7 mouse cellular contexts compared by ENCODE assay signal in the genomic region with DNA sequence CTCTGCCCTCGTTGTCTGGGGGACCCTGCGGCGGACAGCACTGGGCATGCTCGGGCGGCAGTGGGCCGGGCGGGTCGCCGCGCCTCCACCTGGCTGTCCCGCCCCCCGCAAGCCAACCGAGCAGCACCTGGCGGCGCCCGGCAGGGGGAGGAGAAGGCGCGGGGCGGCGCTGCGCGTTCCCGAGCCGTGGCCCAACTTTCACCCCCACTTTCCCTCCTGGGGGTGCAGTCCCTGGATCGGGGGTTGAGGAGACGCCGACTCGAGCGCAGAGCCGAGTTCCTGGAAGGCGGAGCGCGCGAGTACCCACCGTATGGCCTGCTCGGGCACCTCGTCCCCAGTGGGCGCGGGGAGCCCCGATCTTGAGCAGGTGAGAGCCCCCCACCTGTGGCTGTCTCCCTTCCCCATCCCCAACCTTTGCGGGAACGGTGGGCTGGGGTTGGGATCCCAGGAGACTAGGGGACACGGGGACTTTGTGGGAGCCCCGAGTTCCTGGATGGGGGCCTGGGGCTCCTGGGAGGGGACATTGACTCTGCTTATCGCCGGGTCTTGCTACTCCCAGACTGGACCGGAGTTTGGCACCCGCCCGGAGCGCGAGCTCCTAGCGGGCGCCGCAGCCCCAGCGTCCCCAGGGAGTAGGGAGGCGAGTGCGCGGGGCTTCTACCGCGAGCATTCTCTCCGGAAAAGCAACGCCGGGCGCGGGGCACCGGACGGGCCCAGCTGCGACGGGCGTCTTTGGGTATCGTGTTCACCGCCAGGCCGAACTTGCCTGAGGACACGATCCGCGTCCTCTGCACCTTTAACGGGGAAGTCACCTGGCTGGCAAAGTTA. TPM values are rescaled to one million over a fixed set of nuclear protein-coding genes. Genes with fewer than 3 reads are reported as not detected.
DNase-seq lines count a peak whose midpoint lies in the region; ATAC-seq and TF ChIP-seq lines count a peak whose summit lies in the region.

A gene (plus strand): TSS at position 11 of the 828 bp plus-strand sequence.

- TF ChIP-seq CTCF in forebrain, postnatal 0 days (IDR thresholded peaks at IDR 0.05; ENCODE audit: low read depth): no peak

- in situ Hi-C loops in ES-E14 (cut with MboI; ENCODE audit: low sequenced_read_pairs in 2 of 2, unreplicated experiment in 2 of 2): no loop called here

- no peaks in the 10 kb centered on the region for H3K9me3 ChIP-seq in ES-E14 (ENCODE audit: control insufficient read depth, insufficient read depth, low read depth, low read length)
- H3K9me3 ChIP-seq in forebrain, postnatal 0 days (ENCODE audit: low read length): no peaks in the 10 kb centered on the region
- H3K9me3 ChIP-seq in hindbrain, embryonic 14.5 days (ENCODE audit: control insufficient read depth, low read length): no peaks in the 10 kb centered on the region
- no peaks in the 10 kb centered on the region for H3K9me3 ChIP-seq in midbrain, embryonic 12.5 days

- peaks cover 25% of the 10 kb centered on the region for H3K27me3 ChIP-seq in forebrain, postnatal 0 days (ENCODE audit: insufficient read depth, low read length)
- peaks cover 49% of the 10 kb centered on the region for H3K27me3 ChIP-seq in hindbrain, embryonic 14.5 days (ENCODE audit: control insufficient read depth, insufficient read depth, low read length)
- peaks cover 68% of the 10 kb centered on the region for H3K27me3 ChIP-seq in midbrain, embryonic 12.5 days

- no peaks in the 10 kb centered on the region for H3K36me3 ChIP-seq in ES-E14 (ENCODE audit: control insufficient read depth, insufficient read depth, low read length, poor library complexity, severe bottlenecking)
- H3K36me3 ChIP-seq in forebrain, postnatal 0 days (ENCODE audit: insufficient read depth): no peaks in the 10 kb centered on the region
- H3K36me3 ChIP-seq in hindbrain, embryonic 14.5 days (replicated peaks; ENCODE audit: control insufficient read depth, insufficient read depth): no peaks in the 10 kb centered on the region
- no peaks in the 10 kb centered on the region for H3K36me3 ChIP-seq in midbrain, embryonic 12.5 days

- intact Hi-C loops in left cerebral cortex, postnatal 36 days (cut with DNase I): no loop called here

- no peak for ATAC-seq in forebrain, postnatal 0 days
- peak; percentile 65 for ATAC-seq in hindbrain, embryonic 14.5 days (ENCODE audit: low FRiP score)
- peak; percentile 50; the same call in 1 of the 2 replicates for ATAC-seq in midbrain, embryonic 12.5 days (ENCODE audit: low FRiP score, low read depth)

- no peak within 1 kb of the TSS for H3K27ac ChIP-seq in ES-E14 (ENCODE audit: insufficient read depth, low read depth, low read length, poor library complexity, severe bottlenecking)
- H3K27ac ChIP-seq in forebrain, postnatal 0 days (ENCODE audit: low read depth, low read length): no peak within 1 kb of the TSS
- no peak within 1 kb of the TSS for H3K27ac ChIP-seq in hindbrain, embryonic 14.5 days
- H3K27ac ChIP-seq in midbrain, embryonic 12.5 days (replicated peaks): no peak within 1 kb of the TSS

- peak within 1 kb of the TSS; percentile 84 to 88 for H3K4me3 ChIP-seq in ES-E14 (ENCODE audit: insufficient read depth in 1 of 2, low read depth in 1 of 2, low read length in 2 of 2, poor library complexity in 1 of 2, severe bottlenecking in 1 of 2)
- H3K4me3 ChIP-seq in forebrain, postnatal 0 days (ENCODE audit: low read depth, low read length): peak within 1 kb of the TSS; percentile 52
- peak within 1 kb of the TSS; percentile 50 for H3K4me3 ChIP-seq in hindbrain, embryonic 14.5 days (replicated peaks; ENCODE audit: low read length)
- H3K4me3 ChIP-seq in midbrain, embryonic 12.5 days: peak within 1 kb of the TSS; percentile 60

- WGBS in forebrain, postnatal 0 days: 3% methylated on average over 67 of the region's 77 CpGs
- under 1% methylated on average over 67 of the region's 77 CpGs for WGBS in hindbrain, embryonic 14.5 days
- WGBS in midbrain, embryonic 12.5 days: under 1% methylated on average over 72 of the region's 77 CpGs

- H3K4me2 ChIP-seq in forebrain, postnatal 0 days (ENCODE audit: low read depth): peak within 1 kb of the TSS; percentile 100
- H3K4me2 ChIP-seq in hindbrain, embryonic 14.5 days (replicated peaks): peak within 1 kb of the TSS; percentile 92
- peak within 1 kb of the TSS; percentile 97 for H3K4me2 ChIP-seq in midbrain, embryonic 12.5 days (replicated peaks)

- H3K9ac ChIP-seq in ES-E14 (ENCODE audit: insufficient read depth, low read depth, low read length, poor library complexity, severe bottlenecking): peak within 1 kb of the TSS; percentile 80
- H3K9ac ChIP-seq in forebrain, postnatal 0 days: peak within 1 kb of the TSS; percentile 44
- H3K9ac ChIP-seq in hindbrain, embryonic 14.5 days: peak within 1 kb of the TSS; percentile 52
- peak within 1 kb of the TSS; percentile 45 for H3K9ac ChIP-seq in midbrain, embryonic 12.5 days (replicated peaks)

- H3K4me1 ChIP-seq in ES-E14 (ENCODE audit: control insufficient read depth in 2 of 2, insufficient read depth in 2 of 2, low read length in 2 of 2, poor library complexity in 1 of 2): peaks cover 0 to 4% of the 10 kb centered on the region in 2 experiments; a peak in 1 of 4 replicates
- H3K4me1 ChIP-seq in forebrain, postnatal 0 days (ENCODE audit: insufficient read depth): peaks cover 11% of the 10 kb centered on the region; the same call in 1 of the 2 replicates
- H3K4me1 ChIP-seq in hindbrain, embryonic 14.5 days (replicated peaks; ENCODE audit: control insufficient read depth, insufficient read depth, low read length): peaks cover 27% of the 10 kb centered on the region
- peaks cover 25% of the 10 kb centered on the region for H3K4me1 ChIP-seq in midbrain, embryonic 12.5 days

- no peak for DNase-seq in ES-E14 (ENCODE audit: low read depth, low spot score)
- no peak for DNase-seq in adrenal gland, adult 8-10 months
- peak; percentile 35 for DNase-seq in forebrain, postnatal 0 days
- peak; percentile 42 for DNase-seq in hindbrain, embryonic 14.5 days (ENCODE audit: low spot score)
- DNase-seq in left cerebral cortex, postnatal 36 days (ENCODE audit: low spot score in 2 of 2): no peak
- peak; percentile 3 to 13 for DNase-seq in thymus, postnatal 36 days

TF ChIP-seq in ES-E14, 5 proteins besides CTCF, POLR2A, EP300 and RAD21:
- TF ChIP-seq CHD2 (IDR thresholded peaks at IDR 0.05; ENCODE audit: low read depth, low read length) (no peak), ZNF384 (IDR thresholded peaks at IDR 0.05; ENCODE audit: low read depth, low read length) (no peak), ZC3H11A (IDR thresholded peaks at IDR 0.05; ENCODE audit: borderline replicate concordance, low read depth, low read length) (no peak), MAFK (IDR thresholded peaks at IDR 0.05; ENCODE audit: insufficient read depth, low read depth, low read length) (no peak), HCFC1 (IDR thresholded peaks at IDR 0.05; ENCODE audit: borderline replicate concordance, insufficient read depth, low read length) (no peak)

RNA-seq across cellular contexts. Expression of the gene that starts here (rescaled TPM):
- 6.5 and 14.0 TPM in 2 replicates for total RNA-seq in ES-E14 (2012; rRNA removed)
- total RNA-seq in adrenal gland, adult 8-10 months (2022): 10 to 100 TPM; 12.0 to 26.9 (median 20.4) TPM
- total RNA-seq in forebrain, postnatal 0 days (2014; rRNA removed): 186 and 267 TPM in 2 replicates
- polyA plus RNA-seq in forebrain, postnatal 0 days (2015; fragmentation: Nextera tagmentation; extraction: Ambion mirVana): 33.1 and 56.7 TPM in 2 replicates
- polyA plus RNA-seq in hindbrain, embryonic 14.5 days (2014; fragmentation: Nextera tagmentation; extraction: Ambion mirVana): 127 and 136 TPM in 2 replicates
- 100 to 1,000 TPM; 498 to 546 TPM for total RNA-seq in left cerebral cortex, postnatal 36 days (2021)
- 86.9 and 95.1 TPM in 2 replicates for polyA plus RNA-seq in midbrain, embryonic 12.5 days (2016; fragmentation: Nextera tagmentation; extraction: Ambion mirVana)

Comparison
In these comparisons a context has a peak if more than half of its experiments do, and no peak if none do; other contexts are left out.
1. DNase-seq: peak in forebrain, postnatal 0 days (single experiment), hindbrain, embryonic 14.5 days (single experiment) and thymus, postnatal 36 days (2 of 2); none in ES-E14 (single experiment), adrenal gland, adult 8-10 months (single experiment) and left cerebral cortex, postnatal 36 days (0 of 2).
2. Peak in every context shown above with its lines, with median percentiles within 50 percentile points of each other: H3K4me3 ChIP-seq, H3K9ac ChIP-seq and H3K4me2 ChIP-seq.